Mouse (Mus musculus) CD4-positive naive resting alpha-beta T cell, adult 57 days (primary cell): ENCODE results near the gene Aqr. TPM values are rescaled to one million over a fixed set of nuclear protein-coding genes. Genes with fewer than 3 reads are reported as not detected.

Source experiments
- total RNA-seq: library from RNA; stranded (reverse); gene quantifications from one replicate; pipeline ENCODE4 v1.2.4, GENCODE M21; 2023

The Aqr gene
- total RNA-seq: 102 TPM

DNA sequence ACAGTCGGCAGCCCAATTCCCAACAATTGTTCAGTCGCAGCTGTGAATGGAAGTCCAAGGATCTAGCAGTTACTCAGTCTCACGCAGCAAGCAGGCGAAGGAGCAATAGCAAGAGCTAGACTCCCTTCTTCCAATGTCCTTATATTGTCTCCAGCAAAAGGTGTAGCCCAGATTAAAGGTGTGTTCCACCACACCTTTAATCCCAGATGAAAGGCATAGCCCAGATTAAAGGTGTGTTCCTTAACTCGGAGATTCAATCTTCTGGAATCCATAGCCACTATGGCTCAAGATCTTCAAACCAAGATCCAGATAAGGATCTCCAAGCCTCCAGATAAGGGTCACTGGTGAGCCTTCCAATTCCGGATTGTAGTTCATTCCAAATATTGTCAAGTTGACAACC is at the start of gene Aqr:
Aqr (minus strand) TSS at position 101 of the 400 bp plus-strand sequence.

DNA sequence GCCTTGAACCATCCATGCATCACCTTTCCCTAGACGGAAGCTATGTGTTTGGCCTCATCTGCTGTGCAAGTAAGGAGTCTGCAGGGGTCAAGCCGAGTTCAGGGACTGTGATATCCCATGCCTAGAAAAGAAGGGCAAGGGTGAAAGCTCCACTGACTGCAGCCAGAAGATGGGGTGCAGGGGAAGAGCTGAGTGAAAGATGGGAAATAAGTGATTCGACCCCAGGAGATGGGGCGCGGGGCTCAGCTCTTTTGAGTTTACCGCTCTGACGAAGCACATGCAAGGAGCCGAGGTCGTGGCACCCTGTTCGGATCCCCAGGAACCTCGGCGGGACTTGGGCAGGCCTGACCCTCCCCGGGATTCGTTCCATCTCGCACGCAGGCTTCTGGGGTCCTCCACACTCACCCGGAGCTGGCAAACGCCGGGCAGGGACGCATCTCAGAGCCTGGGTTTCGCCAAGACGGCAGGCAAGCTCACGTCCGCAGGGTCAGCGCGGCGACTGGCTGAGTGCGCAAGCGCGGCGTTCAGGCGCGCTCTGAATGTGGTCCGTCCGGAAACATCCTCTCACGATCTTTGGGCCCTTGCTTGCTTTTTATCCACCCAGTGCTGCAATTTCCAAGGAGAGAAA is 14.2 kb upstream of the Aqr start, which contains the start of gene Zfp770:
Zfp770 (minus strand) TSS at position 538 of the 628 bp plus-strand sequence.

DNA sequence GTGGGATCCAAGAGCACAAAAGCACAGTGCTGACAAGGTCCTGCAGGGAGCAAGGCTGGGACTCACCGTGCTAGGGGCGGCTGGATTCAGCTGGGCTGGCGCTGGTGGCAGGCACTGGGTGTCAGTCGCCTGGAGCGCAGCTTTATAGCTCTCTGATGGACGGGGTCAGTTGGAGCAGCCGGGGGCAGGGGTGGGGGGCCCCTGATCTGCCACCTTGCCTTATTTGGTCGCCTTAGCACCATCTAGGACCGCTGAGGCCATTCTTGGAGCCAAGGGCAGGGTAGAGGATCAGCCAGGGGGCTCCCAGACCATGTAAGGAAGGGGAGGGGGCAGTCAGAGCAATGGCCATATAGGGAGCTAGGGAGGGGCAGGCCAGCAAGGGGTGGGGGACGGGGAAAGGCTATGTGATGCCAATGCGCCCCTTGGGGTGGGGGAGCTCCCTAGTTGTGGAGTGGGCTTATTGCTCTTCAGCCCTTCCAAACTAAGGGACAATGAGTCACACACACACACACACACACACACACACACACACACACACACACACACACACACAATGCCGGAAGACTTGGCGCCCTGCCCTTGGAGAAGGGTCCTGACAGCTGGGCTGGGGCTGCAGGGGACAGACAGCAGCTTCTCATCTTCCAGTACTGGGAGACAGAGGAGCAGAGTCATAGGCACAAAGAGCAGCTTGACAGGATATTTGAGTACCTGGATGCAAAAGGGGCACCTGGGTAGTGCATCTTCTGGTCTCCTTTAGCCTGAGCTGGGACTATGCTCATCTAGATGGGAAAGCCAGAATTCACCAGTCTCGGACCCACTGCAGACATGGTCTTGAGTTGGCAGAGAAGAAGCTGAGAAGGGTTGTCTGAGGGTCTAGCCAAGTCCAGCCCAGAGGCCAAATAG is 133.9 kb downstream of the Aqr start, which contains the start of gene Actc1:
Actc1 (minus strand) TSS at position 853 of the 903 bp plus-strand sequence.

Other genes with a start within 250 kb of the Aqr start
- gene Gjd2, start 173.4 kb downstream of the Aqr start, total RNA-seq: not detected
- not detected for gene Actc1, start 133.5 kb downstream of the Aqr start, total RNA-seq
- 9.6 TPM for gene Zfp770, start 14.4 kb upstream of the Aqr start, total RNA-seq